Mouse (Mus musculus) intestine, embryonic 16.5 days (tissue): ENCODE measurements around the gene Tsc22d4. TPM values are rescaled to one million over a fixed set of nuclear protein-coding genes. Genes with fewer than 3 reads are reported as not detected.
"Not testable (repeated sequence)": the region's sequence is repeated elsewhere in the genome, so short reads cannot be mapped to it uniquely, and the experiment has no call there.

Experiments used
- ATAC-seq: fragments of 200-750 bp; cut with Nextera tagmentation; 2 replicates; pipeline ENCODE4 v1.8.0; 2017; ENCODE audit warnings: moderate TSS enrichment, moderate library complexity
- H3K27ac ChIP-seq: fragments of 300-500 bp; sonication (generic); 2 replicates; pipeline ENCODE4 v1.5.1; 2014; ENCODE audit warnings: mild to moderate bottlenecking, low read length
- H3K27me3 ChIP-seq: fragments of 300-500 bp; sonication (generic); replicated peaks from 2 replicates; pipeline ENCODE4 v1.6.1; 2014; ENCODE audit warnings: low read length, control low read depth, mixed read lengths; ENCODE audit not compliant: control insufficient read depth, insufficient read depth
- H3K36me3 ChIP-seq: fragments of 300-500 bp; sonication (generic); 2 replicates; pipeline ENCODE4 v1.6.1; 2014; ENCODE audit warnings: low read length, control low read depth; ENCODE audit not compliant: control insufficient read depth, insufficient read depth
- H3K4me1 ChIP-seq: fragments of 300-500 bp; sonication (generic); 2 replicates; pipeline ENCODE4 v1.6.1; 2014; ENCODE audit warnings: low read length, control low read depth, mixed read lengths; ENCODE audit not compliant: control insufficient read depth, insufficient read depth
- H3K4me2 ChIP-seq: fragments of 300-500 bp; sonication (generic); 2 replicates; pipeline ENCODE4 v1.6.1; 2014; ENCODE audit warnings: low read depth, low read length, control low read depth
- H3K4me3 ChIP-seq: fragments of 300-500 bp; sonication (generic); 2 replicates; pipeline ENCODE4 v1.5.1; 2014; ENCODE audit warnings: mild to moderate bottlenecking, low read length
- H3K9ac ChIP-seq: fragments of 300-500 bp; sonication (generic); 2 replicates; pipeline ENCODE4 v1.6.1; 2014; ENCODE audit warnings: low read depth, low read length
- H3K9me3 ChIP-seq: fragments of 300-500 bp; sonication (generic); 2 replicates; pipeline ENCODE4 v1.6.1; 2016; ENCODE audit warnings: low read length, control low read depth; ENCODE audit not compliant: control insufficient read depth
- WGBS: fragments of 180-500 bp; shearing (Covaris S2); extraction: QIAGEN DNeasy Blood & Tissue Kit; methylation state at CpG from one replicate; pipeline ENCODE4 v1.1.7; 2014; 5-methylcytosine and 5-hydroxymethylcytosine counted together
- polyA plus RNA-seq: library from polyadenylated mRNA; unstranded; fragments of >200 nt; fragmentation: Nextera tagmentation; extraction: Ambion mirVana; gene quantifications from 2 replicates; pipeline ENCODE4 v1.2.1, GENCODE M21; 2015

Gene Tsc22d4
- polyA plus RNA-seq, 1 experiment from 2014 or later, result 116 TPM

GRCm38 (mm10) chr5:137748130-137748770 is 2.7 kb downstream of the Tsc22d4 start:
- H3K9ac ChIP-seq, result peak overlapping the region; percentile 34
- ATAC-seq, result no peak
- 21% methylated on average over 5 of the region's 5 CpGs for WGBS

GRCm38 (mm10) chr5:137749196-137749836 is 3.8 kb downstream of the Tsc22d4 start:
- no peak overlapping the region for H3K9ac ChIP-seq
- 52% methylated on average over 6 of the region's 6 CpGs for WGBS

More at GRCm38 (mm10) chr5:137748130-137748770, 2.7 kb downstream of the Tsc22d4 start:
- peaks cover 12% of the 10 kb centered on the region for H3K36me3 ChIP-seq
- peak overlapping the region; percentile 97 for H3K4me2 ChIP-seq
- no peaks in the 10 kb centered on the region for H3K27me3 ChIP-seq
- H3K4me1 ChIP-seq, result peaks cover 33% of the 10 kb centered on the region
- peak overlapping the region; percentile 89 for H3K4me3 ChIP-seq
- H3K9me3 ChIP-seq, result no peaks in the 10 kb centered on the region
- peak overlapping the region; percentile 3 for H3K27ac ChIP-seq

GRCm38 (mm10) chr5:137750212-137750611 is 4.7 kb downstream of the Tsc22d4 start:
- H3K27me3 ChIP-seq, H3K9ac ChIP-seq, H3K27ac ChIP-seq, H3K9me3 ChIP-seq, H3K4me2 ChIP-seq, ATAC-seq, H3K4me3 ChIP-seq: not testable (repeated sequence)
- H3K4me1 ChIP-seq, result peaks cover 28% of the 10 kb centered on the region
- WGBS, result 84% methylated on average over 7 of the region's 8 CpGs
- H3K36me3 ChIP-seq, result peaks cover 13% of the 10 kb centered on the region

More at GRCm38 (mm10) chr5:137749196-137749836, 3.8 kb downstream of the Tsc22d4 start:
- Histone ChIP-seq H3K27ac (peak overlapping the region; percentile 36; the same call in 1 of the 2 replicates), H3K4me3 (peak overlapping the region; percentile 89; the same call in 1 of the 2 replicates), H3K27me3 (no peaks in the 10 kb centered on the region), H3K9me3 (no peaks in the 10 kb centered on the region), H3K36me3 (peaks cover 12% of the 10 kb centered on the region), H3K4me2 (peak overlapping the region; percentile 97), H3K4me1 (peaks cover 33% of the 10 kb centered on the region)
- no peak for ATAC-seq

- no peak overlapping the region for H3K27ac ChIP-seq
- H3K36me3 ChIP-seq, result peaks cover 15% of the 10 kb centered on the region
- H3K9me3 ChIP-seq, result no peaks in the 10 kb centered on the region
- no peak overlapping the region for H3K4me3 ChIP-seq
- ATAC-seq, result no peak
- H3K9ac ChIP-seq, result no peak overlapping the region
- no peak overlapping the region for H3K4me2 ChIP-seq
- no peaks in the 10 kb centered on the region for H3K27me3 ChIP-seq
- peaks cover 24% of the 10 kb centered on the region for H3K4me1 ChIP-seq
- WGBS, result 91% methylated on average over 13 of the region's 13 CpGs
Observed at GRCm38 (mm10) chr5:137751221-137751887, 5.8 kb downstream of the Tsc22d4 start.

GRCm38 (mm10) chr5:137751988-137752387 is 6.5 kb downstream of the Tsc22d4 start:
- Histone ChIP-seq H3K9me3 (no peaks in the 10 kb centered on the region), H3K27ac (no peak overlapping the region), H3K9ac (no peak overlapping the region), H3K36me3 (peaks cover 15% of the 10 kb centered on the region), H3K4me1 (peaks cover 24% of the 10 kb centered on the region), H3K27me3 (no peaks in the 10 kb centered on the region), H3K4me2 (no peak overlapping the region), H3K4me3 (no peak overlapping the region)
- WGBS, result 89% methylated on average over 6 of the region's 6 CpGs
- no peak for ATAC-seq

DNA sequence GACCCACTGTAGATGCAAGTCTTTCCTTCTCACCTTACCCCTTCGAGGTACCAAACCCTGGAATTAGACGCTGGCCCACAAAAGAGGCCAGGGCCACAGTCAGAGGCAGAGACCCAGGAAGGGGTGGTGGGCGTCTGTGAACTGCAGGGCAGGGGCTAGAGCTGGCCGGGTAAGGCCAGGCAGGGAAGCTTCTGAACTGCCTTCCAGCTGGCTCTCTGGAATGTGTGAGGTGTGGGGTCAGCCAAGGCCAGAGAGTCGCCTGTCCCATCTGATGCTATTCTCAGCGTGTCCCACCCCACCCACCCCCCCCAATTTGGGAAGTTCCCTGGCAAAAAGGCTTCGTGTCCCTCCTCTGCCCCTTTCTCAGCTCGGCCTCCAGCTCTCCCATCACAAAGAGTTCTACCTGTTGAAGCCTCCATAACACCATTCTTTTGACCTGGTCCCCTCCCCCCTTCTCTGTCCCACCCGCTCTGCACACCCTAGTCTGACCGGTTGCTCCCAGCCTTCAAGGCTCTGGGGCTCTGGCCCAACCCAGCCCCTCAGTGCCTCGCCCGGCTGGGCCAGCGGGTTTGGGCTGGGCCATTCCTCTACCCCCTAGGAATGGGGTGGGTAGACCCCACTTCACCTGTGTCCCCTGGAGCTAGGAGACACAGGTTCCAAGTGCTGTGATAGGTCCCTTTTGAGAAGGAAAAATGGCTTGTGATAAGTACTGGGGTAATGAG is 7.7 kb downstream of the Tsc22d4 start:
- Histone ChIP-seq H3K27me3 (no peaks in the 10 kb centered on the region), H3K4me1 (peaks cover 19% of the 10 kb centered on the region), H3K9me3 (no peaks in the 10 kb centered on the region), H3K27ac (no peak overlapping the region), H3K4me2 (no peak overlapping the region), H3K9ac (no peak overlapping the region), H3K4me3 (no peak overlapping the region), H3K36me3 (peaks cover 21% of the 10 kb centered on the region)
- ATAC-seq, result no peak
- 68% methylated on average over 13 of the region's 13 CpGs for WGBS

- Histone ChIP-seq H3K9ac (no peak overlapping the region; the same call in 1 of the 2 replicates), H3K36me3 (peaks cover 22% of the 10 kb centered on the region), H3K27ac (no peak overlapping the region), H3K27me3 (no peaks in the 10 kb centered on the region), H3K9me3 (no peaks in the 10 kb centered on the region), H3K4me1 (peaks cover 5% of the 10 kb centered on the region; the same call in 1 of the 2 replicates), H3K4me2 (no peak overlapping the region), H3K4me3 (no peak overlapping the region)
- no peak for ATAC-seq
- WGBS, result 78% methylated on average over 5 of the region's 5 CpGs
Observed at GRCm38 (mm10) chr5:137755425-137755824, 9.9 kb downstream of the Tsc22d4 start.

GRCm38 (mm10) chr5:137756106-137756505 is 10.6 kb downstream of the Tsc22d4 start:
- H3K36me3 ChIP-seq, result peaks cover 22% of the 10 kb centered on the region
- H3K9me3 ChIP-seq, result no peaks in the 10 kb centered on the region
- no peak overlapping the region for H3K9ac ChIP-seq
- H3K27ac ChIP-seq, result no peak overlapping the region
- H3K4me3 ChIP-seq, result no peak overlapping the region
- ATAC-seq, result no peak
- WGBS, result 71% methylated on average over 3 of the region's 3 CpGs
- no peak overlapping the region for H3K4me2 ChIP-seq
- peaks cover 5% of the 10 kb centered on the region; the same call in 1 of the 2 replicates for H3K4me1 ChIP-seq
- H3K27me3 ChIP-seq, result no peaks in the 10 kb centered on the region
